Mouse (Mus musculus): ENCODE data around the gene Irs2. TPM values are rescaled to one million over a fixed set of nuclear protein-coding genes. Genes with fewer than 3 reads are reported as not detected.

Irs2 gene
- total RNA-seq, 2 experiments from 2014 or later: 10.6 to 11.3 TPM

GRCm38 (mm10) chr8:10965401-10966117, 42.7 kb downstream of the Irs2 start:
- intact Hi-C loops (cut with DNase I): no loop called here
- no peak for DNase-seq (ENCODE audit: low spot score)

DNA sequence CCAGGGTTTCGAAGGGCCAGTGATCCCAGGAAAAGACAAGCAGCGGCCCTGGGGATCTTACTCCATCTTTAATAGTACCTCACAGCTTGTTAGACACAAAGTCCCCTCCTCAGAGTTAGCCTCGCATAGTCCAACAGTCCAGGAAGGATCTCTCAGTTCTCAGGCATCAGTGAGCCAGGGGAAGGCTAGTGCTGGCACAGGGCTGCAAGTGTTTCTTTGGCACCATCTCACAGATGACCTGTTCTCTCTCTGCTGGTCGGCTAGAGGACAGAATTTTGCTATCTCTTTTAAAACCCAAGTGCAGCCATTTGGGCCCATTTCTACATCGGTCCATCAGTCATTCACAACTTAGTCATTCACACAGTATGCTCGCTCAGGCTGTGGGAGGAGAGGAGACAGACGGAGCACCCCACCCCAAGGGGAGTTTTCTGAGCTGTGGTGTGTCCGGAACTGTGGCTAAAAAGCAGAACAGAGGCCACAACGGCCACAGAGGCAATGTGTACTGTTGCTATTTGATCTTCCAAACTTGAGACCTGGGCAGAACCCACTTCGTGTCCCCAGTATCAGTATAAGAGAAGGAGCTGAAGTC, 43.7 kb downstream of the Irs2 start:
- DNase-seq (ENCODE audit: low spot score): no peak
- intact Hi-C loops (cut with DNase I): no loop called here

DNA sequence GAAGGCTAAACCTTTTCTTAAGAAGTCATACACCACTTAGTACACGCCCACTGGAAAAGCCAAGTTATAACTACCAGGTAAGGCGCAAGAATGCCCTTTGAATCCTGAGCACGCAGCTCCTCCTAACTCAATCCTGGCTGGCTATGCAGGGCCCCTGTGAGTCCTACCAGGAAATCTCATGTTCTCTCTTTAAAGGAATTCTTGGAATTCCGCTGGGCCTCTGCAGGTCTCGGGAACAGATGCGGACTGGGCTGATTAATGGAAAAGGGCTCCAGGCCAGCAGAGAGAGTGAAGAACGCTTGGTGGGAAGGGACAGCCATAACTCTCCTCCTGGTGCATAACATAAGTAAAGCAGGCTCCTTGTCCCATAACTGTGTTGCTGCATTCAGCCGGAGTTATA, 46.3 kb downstream of the Irs2 start:
- intact Hi-C loops (cut with DNase I): no loop called here
- no peak for DNase-seq (ENCODE audit: low spot score)

DNA sequence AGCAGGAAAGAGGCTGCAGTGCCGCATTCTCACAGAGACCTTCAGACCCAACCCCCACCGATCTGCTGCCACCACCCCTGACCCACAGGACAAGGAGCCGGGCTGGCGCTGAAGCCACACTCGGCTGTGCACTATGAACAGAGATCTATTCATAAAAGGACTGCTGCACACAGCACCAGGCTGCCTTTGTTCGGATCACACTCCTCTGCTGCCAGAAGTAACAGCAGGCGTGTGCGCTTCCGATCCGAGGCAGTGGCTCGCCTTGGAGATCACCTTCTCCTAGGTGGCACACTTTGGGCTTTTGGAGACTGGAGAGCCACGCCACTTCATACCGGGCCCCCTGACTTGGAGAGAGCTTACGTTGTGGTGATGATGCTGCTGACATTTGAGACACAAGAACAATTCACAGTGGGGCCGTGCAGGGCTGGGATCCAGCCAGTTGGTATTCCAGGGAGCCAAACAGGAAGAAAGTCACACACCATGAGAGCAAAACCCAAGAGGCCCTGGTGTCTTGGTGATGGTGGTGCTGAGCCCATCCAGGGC, 47.9 kb downstream of the Irs2 start:
- intact Hi-C loops (cut with DNase I): no loop called here
- DNase-seq (ENCODE audit: low spot score): no peak

DNA sequence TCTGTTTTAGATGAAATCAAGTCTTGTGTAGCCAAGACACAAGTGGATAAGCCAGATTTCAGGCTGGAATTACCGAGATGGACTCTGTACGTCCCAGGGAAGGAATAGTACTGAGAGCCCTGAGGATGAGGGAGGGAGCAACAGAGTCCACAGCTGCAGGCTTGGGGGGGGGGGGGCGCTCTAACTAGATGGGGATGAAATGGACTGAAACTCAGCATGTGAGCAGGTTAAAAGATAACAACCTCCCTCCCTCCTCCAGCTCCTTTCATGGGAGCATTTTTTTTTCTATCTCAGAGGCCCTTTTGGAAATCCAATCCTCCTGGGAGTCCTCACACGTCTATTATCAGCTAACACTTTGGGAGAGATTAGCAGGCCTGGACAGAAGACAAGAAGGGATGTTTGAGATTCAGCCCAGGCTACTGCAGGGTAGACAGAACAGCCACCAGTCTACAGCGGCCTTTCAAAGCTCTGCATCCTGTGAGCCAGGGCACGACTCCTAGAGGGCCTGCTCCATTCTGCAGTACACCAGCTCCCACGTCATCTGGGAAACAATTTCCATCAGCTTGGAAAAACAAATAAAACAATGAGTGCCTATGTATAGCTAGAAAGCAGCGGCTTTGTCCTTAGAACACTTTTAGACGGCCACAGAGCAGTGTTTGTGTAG, 50.8 kb downstream of the Irs2 start:
- intact Hi-C loops (cut with DNase I): loop anchor here (5.0 kb wide), 1 partner anchor 75 kb away; no protein-coding TSS in a partner anchor
- DNase-seq (ENCODE audit: low spot score): no peak

GRCm38 (mm10) chr8:10953346-10954053, 54.8 kb downstream of the Irs2 start:
- intact Hi-C loops (cut with DNase I): loop anchor here (5.0 kb wide), 1 partner anchor 49 kb away; no protein-coding TSS in a partner anchor
- peak; percentile 60 for DNase-seq (ENCODE audit: low spot score)

DNA sequence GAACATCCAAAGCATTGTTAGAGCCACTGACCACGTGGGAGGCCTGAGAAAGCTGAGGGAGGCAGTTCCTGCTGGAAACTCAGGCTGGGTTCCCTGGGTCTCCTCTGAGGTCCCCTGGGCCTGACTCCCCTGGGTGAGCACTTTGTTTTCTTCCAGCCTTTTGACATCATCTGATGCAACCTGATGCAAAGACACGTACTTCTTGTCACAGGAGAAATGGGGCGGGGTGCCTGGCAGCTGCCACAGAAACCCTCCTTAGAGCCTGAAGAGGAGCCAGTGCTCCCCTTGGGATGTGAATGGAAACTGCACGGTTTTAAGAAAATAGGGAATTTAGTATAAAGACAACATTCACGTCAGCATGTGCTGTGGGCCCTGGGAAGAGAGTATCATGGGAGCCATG, 55.6 kb downstream of the Irs2 start:
- DNase-seq (ENCODE audit: low spot score): no peak
- intact Hi-C loops (cut with DNase I): loop anchor here (5.0 kb wide), 1 partner anchor 50 kb away; no protein-coding TSS in a partner anchor

- intact Hi-C loops (cut with DNase I): loop anchor here (5.0 kb wide), 1 partner anchor 50 kb away; no protein-coding TSS in a partner anchor
Observed at GRCm38 (mm10) chr8:10952235-10952634, 56.0 kb downstream of the Irs2 start.

GRCm38 (mm10) chr8:10951567-10951966, 56.7 kb downstream of the Irs2 start:
- intact Hi-C loops (cut with DNase I): loop anchor here (5.0 kb wide), 1 partner anchor 51 kb away; no protein-coding TSS in a partner anchor
- no peak for DNase-seq (ENCODE audit: low spot score)

More at GRCm38 (mm10) chr8:10952235-10952634, 56.0 kb downstream of the Irs2 start:
- DNase-seq (ENCODE audit: low spot score): no peak

GRCm38 (mm10) chr8:10945939-10946740, 62.1 kb downstream of the Irs2 start:
- intact Hi-C loops (cut with DNase I): loop anchor here (2.0 kb wide), 1 partner anchor 15 kb away; no protein-coding TSS in a partner anchor
- peak; percentile 98 for DNase-seq (ENCODE audit: low spot score)

- intact Hi-C loops (cut with DNase I): loop anchor here (2.0 kb wide), 1 partner anchor 15 kb away; no protein-coding TSS in a partner anchor
- no peak for DNase-seq (ENCODE audit: low spot score)
Observed at GRCm38 (mm10) chr8:10945490-10945889, 62.8 kb downstream of the Irs2 start.

GRCm38 (mm10) chr8:10943314-10944060, 64.8 kb downstream of the Irs2 start:
- intact Hi-C loops (cut with DNase I): loop anchor here (2.0 kb wide), 1 partner anchor 13 kb away; no protein-coding TSS in a partner anchor
- no peak for DNase-seq (ENCODE audit: low spot score)

DNA sequence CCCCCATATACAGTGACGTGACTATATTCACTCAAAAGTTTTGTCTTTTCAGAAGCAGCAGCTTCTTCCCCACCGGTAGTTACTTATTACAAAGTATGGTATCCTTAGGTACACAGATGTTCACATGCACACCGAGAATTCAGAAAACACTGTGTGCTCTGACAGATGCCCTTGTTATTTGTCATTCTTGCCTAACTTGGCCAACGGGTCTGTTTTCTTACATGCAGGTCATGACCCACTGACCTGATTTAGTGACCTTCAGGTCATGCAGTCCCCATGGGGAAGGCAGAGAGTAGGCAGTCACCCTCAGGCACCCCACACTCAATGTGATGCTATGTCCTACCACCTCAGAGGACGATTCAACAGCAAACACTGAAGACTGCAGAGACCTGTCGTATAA, 68.4 kb downstream of the Irs2 start:
- DNase-seq (ENCODE audit: low spot score): no peak
- intact Hi-C loops (cut with DNase I): no loop called here

DNA sequence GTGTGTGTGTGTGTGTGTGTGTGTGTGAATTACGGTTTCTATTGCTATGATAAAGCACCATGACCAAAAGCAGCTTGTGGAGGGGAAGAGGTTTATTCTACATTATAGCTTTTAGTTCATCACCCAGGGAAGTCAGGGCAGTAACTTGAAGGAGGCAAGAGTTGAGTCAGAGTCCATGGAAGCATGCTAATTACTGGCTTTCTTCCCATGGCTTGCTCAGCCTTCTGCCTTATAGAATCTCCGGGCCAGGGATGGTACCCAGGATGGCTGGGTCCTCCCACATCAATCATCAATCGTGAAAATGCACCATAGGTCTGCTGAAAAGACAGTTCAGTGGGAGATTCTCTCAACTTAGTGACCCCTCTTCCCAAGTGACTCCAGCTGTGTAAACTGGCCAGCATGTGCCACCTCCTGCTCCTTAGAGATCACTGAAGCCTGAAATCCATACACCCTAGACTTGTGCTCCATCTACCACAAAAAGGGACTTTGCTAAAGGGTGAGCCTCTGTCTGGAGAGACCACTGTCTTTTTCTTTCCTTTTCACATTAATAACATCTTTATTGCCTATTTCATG, 69.0 kb downstream of the Irs2 start:
- intact Hi-C loops (cut with DNase I): no loop called here
- DNase-seq (ENCODE audit: low spot score): no peak

DNA sequence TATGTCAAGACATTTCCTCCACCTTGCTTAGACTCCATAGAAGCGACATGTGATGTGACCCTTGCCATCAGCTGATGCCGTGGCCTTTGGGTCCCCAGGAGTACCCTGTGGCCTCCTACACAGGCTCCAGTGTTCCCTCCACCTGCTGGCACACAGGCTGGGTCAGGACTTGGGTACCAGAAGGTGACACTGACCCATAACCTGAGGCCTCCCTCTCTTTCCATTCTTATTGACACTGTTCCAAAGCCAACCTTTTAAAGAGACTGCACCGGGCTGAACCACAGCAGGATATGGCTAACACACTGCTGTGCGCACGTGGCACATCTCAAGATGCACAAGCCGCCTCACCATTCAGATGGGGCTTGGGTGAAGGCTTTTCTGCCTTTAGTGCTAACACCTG, 70.0 kb downstream of the Irs2 start:
- no peak for DNase-seq (ENCODE audit: low spot score)
- intact Hi-C loops (cut with DNase I): no loop called here

DNA sequence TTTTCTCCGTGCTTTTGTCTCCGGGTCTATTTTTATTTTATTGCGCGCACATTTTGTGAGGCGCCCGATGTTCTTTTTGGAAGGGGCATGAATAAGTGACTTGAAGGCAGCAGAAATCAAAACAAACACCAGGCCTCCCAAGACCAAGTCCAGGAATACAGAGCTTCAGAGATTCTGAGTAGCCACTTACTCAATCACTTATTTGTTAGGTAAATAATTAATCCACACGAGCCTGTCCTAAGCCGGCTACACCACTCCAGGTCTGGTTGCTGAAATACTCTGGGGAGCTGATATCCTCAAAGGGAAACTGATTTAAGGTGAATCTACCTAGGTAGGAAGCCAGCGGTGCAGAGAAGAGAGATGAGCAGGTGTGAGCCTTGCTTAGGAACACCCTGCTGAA, 71.6 kb downstream of the Irs2 start:
- intact Hi-C loops (cut with DNase I): no loop called here
- no peak for DNase-seq (ENCODE audit: low spot score)

- no peak for DNase-seq (ENCODE audit: low spot score)
- intact Hi-C loops (cut with DNase I): no loop called here
Observed at GRCm38 (mm10) chr8:10935231-10935630, 73.0 kb downstream of the Irs2 start.
